Mouse (Mus musculus): ENCODE measurements at regions not wholly inside any gene's neighbourhood (a gene's known extent, or its start where the extent isn't known, plus 50 kb on each side); places are given as distances from the start of the nearest gene placed in this dataset.

DNA sequence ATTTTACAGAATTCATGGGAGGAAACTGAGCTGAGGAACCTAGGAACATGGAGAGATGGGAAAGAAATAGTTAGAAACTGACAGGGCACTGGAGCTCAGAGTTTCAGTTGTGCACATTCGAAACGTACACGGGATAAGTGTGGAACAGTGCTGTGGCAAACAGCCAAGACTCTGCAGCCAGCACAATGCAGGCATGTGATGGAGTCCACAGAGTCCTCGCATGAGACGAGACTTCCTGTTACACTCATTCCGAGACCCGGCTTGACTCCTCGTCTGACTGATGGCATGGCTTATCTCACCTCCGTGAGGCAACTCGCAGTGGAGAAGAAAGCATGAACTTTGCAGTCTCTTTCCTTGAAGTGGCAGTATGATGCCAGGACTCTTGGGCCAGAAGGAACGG is 617.0 kb upstream of the 3110018I06Rik start:
- Histone ChIP-seq H3K4me1 (replicated peaks; ENCODE audit: control insufficient read depth, insufficient read depth, low read length) (0 out of 2 replicates have a peak, but pooled peaks cover 2% of the 10 kb centered on the region), H3K4me2 (ENCODE audit: low read length) (no peak overlapping the region), H3K4me3 (replicated peaks; ENCODE audit: low read length) (no peak overlapping the region), H3K9ac (replicated peaks; ENCODE audit: low read depth, low read length) (no peak overlapping the region), H3K36me3 (ENCODE audit: control insufficient read depth, insufficient read depth) (no peaks in the 10 kb centered on the region), H3K9me3 (ENCODE audit: control insufficient read depth, low read length) (no peaks in the 10 kb centered on the region), H3K27me3 (replicated peaks; ENCODE audit: control insufficient read depth, insufficient read depth, low read length) (no peaks in the 10 kb centered on the region), H3K27ac (ENCODE audit: low read length) (no peak overlapping the region)
- 70% methylated on average over 11 of the region's 11 CpGs for WGBS
- ATAC-seq: no peak

DNA sequence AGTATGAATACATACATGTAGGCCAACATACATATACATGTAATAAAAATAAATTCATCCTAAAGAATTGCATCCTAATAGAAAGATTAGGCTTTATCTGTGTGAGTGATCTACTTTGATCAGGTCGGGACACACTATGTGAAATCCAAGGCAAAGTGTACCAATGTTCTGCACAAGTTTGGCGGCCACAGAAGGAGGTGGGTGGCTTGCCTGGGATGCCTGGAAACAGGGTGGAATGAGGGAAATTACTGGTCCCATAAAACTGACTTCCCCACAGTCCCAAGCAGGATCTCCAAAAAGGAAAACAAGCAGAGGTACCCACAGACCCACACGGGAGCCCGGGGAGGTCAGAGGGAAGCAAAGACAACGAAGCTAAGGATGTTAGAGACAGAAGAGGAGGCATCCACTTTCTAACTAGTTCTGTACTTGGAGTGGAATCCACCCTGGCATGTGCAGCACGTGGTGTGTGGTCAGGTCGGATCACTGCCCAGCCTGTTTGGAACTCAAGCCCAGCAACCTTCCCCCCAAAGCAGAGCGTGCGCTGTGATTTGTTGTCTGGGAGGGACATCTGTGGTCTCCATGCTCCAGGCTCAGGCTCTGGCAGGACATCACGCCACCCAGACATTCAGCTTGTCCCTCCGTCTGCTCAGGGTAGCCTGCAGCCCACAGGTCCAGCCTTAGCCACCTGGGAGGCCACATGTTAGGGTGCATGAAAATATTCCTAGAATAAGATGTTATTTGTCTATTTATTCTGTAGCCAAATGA is 615.3 kb upstream of the 3110018I06Rik start:
- WGBS: 94% methylated on average over 11 of the region's 11 CpGs
- Histone ChIP-seq H3K4me2 (ENCODE audit: low read length) (no peak overlapping the region), H3K4me1 (replicated peaks; ENCODE audit: control insufficient read depth, insufficient read depth, low read length) (0 out of 2 replicates have a peak, but pooled peaks cover 2% of the 10 kb centered on the region), H3K9ac (replicated peaks; ENCODE audit: low read depth, low read length) (no peak overlapping the region), H3K36me3 (ENCODE audit: control insufficient read depth, insufficient read depth) (no peaks in the 10 kb centered on the region), H3K27ac (ENCODE audit: low read length) (no peak overlapping the region), H3K9me3 (ENCODE audit: control insufficient read depth, low read length) (no peaks in the 10 kb centered on the region), H3K4me3 (replicated peaks; ENCODE audit: low read length) (no peak overlapping the region), H3K27me3 (replicated peaks; ENCODE audit: control insufficient read depth, insufficient read depth, low read length) (no peaks in the 10 kb centered on the region)
- no peak for ATAC-seq

- no peak overlapping the region for H3K4me2 ChIP-seq (ENCODE audit: low read length)
- H3K4me3 ChIP-seq (replicated peaks; ENCODE audit: low read length): no peak overlapping the region
- no peak overlapping the region for H3K9ac ChIP-seq (replicated peaks; ENCODE audit: low read depth, low read length)
- ATAC-seq: no peak
- H3K36me3 ChIP-seq (ENCODE audit: control insufficient read depth, insufficient read depth): no peaks in the 10 kb centered on the region
- H3K4me1 ChIP-seq (replicated peaks; ENCODE audit: control insufficient read depth, insufficient read depth, low read length): no peaks in the 10 kb centered on the region
- no peak overlapping the region for H3K27ac ChIP-seq (ENCODE audit: low read length)
- no peaks in the 10 kb centered on the region for H3K27me3 ChIP-seq (replicated peaks; ENCODE audit: control insufficient read depth, insufficient read depth, low read length)
- WGBS: 83% methylated on average over 6 of the region's 6 CpGs
- H3K9me3 ChIP-seq (ENCODE audit: control insufficient read depth, low read length): no peaks in the 10 kb centered on the region
These were observed 598.1 kb upstream of the 3110018I06Rik start for GRCm38 (mm10) chr12:106890319-106890718.

DNA sequence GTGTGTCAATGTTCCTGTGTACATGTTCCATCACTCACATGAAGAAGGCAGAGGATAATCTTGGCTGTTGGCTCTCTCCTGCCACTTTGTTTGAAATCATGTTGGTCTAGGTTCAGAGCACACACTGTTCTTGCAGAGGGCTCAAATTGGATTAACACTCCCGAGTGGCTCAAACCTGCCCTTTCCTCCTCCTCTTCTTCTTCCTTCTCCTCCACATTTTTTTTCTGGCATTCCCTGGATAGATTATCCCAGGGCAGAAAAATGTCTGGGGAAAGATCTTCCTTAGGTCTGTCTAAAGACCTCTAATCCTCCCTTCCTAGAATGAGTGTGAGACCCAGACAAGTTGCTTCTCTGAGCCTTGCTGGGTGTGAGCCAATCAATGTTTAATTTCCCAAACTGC is 594.4 kb upstream of the 3110018I06Rik start:
- H3K4me3 ChIP-seq (replicated peaks; ENCODE audit: low read length): no peak overlapping the region
- no peak overlapping the region for H3K4me2 ChIP-seq (ENCODE audit: low read length)
- 42% methylated on average over 1 of the region's 1 CpGs for WGBS
- no peak overlapping the region for H3K9ac ChIP-seq (replicated peaks; ENCODE audit: low read depth, low read length)
- H3K27ac ChIP-seq (ENCODE audit: low read length): no peak overlapping the region
- no peak for ATAC-seq
- no peaks in the 10 kb centered on the region for H3K4me1 ChIP-seq (replicated peaks; ENCODE audit: control insufficient read depth, insufficient read depth, low read length)
- no peaks in the 10 kb centered on the region for H3K9me3 ChIP-seq (ENCODE audit: control insufficient read depth, low read length)
- H3K27me3 ChIP-seq (replicated peaks; ENCODE audit: control insufficient read depth, insufficient read depth, low read length): no peaks in the 10 kb centered on the region
- H3K36me3 ChIP-seq (ENCODE audit: control insufficient read depth, insufficient read depth): no peaks in the 10 kb centered on the region

DNA sequence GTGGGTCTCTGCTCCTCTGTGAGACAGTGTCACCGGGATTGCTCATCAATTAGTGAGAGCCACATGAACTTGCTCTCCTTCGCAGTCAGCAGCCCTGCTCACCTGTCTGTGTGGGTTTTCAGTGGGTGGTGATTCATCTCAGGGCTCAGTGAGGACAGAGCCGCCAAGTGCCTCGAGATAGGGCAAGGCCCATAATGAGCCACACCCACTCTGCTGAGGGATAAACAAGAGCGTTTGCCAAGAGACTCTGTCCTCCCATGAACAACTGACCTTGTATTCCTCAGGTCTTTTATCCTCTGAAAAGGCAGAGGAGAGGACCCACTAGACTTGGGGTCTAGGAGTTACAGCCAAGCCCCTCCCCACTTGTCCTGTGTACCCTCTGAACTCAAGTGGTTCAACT is 584.2 kb upstream of the 3110018I06Rik start:
- no peaks in the 10 kb centered on the region for H3K36me3 ChIP-seq (ENCODE audit: control insufficient read depth, insufficient read depth)

DNA sequence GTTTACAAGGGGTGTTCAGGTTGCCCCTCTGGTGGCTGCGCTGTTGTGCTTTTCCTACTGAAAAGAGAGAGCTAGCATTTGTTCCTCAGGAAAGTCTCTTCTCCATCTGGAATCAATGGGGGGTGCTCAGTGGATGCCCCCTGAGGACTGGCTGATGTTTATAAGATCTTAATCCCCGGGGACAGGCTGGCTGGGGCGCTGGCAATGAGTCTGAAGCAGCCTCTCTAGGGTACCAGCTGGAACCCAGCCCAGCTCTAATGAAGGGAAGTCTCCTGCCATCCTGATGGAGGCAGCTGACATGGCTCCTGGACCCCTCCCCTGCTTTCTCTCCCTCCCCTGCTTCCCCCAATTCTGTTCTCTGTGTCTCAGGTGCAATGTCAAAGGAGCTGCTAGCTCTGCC is 575.6 kb upstream of the 3110018I06Rik start:
- H3K36me3 ChIP-seq (ENCODE audit: control insufficient read depth, insufficient read depth): no peaks in the 10 kb centered on the region
- H3K9ac ChIP-seq (replicated peaks; ENCODE audit: low read depth, low read length): no peak overlapping the region
- ATAC-seq: peak; percentile 78
- H3K27ac ChIP-seq (ENCODE audit: low read length): no peak overlapping the region
- no peaks in the 10 kb centered on the region for H3K27me3 ChIP-seq (replicated peaks; ENCODE audit: control insufficient read depth, insufficient read depth, low read length)
- H3K9me3 ChIP-seq (ENCODE audit: control insufficient read depth, low read length): no peaks in the 10 kb centered on the region
- 20% methylated on average over 3 of the region's 3 CpGs for WGBS
- H3K4me1 ChIP-seq (replicated peaks; ENCODE audit: control insufficient read depth, insufficient read depth, low read length): peaks cover 10% of the 10 kb centered on the region
- no peak overlapping the region for H3K4me2 ChIP-seq (ENCODE audit: low read length)
- no peak overlapping the region for H3K4me3 ChIP-seq (replicated peaks; ENCODE audit: low read length)

More for the DNA sequence above, 584.2 kb upstream of the 3110018I06Rik start:
- no peak for ATAC-seq
- Histone ChIP-seq H3K9me3 (ENCODE audit: control insufficient read depth, low read length) (no peaks in the 10 kb centered on the region), H3K4me3 (replicated peaks; ENCODE audit: low read length) (no peak overlapping the region), H3K4me2 (ENCODE audit: low read length) (no peak overlapping the region), H3K27ac (ENCODE audit: low read length) (no peak overlapping the region), H3K27me3 (replicated peaks; ENCODE audit: control insufficient read depth, insufficient read depth, low read length) (no peaks in the 10 kb centered on the region), H3K4me1 (replicated peaks; ENCODE audit: control insufficient read depth, insufficient read depth, low read length) (peaks cover 7% of the 10 kb centered on the region), H3K9ac (replicated peaks; ENCODE audit: low read depth, low read length) (no peak overlapping the region)
- 80% methylated on average over 5 of the region's 5 CpGs for WGBS

DNA sequence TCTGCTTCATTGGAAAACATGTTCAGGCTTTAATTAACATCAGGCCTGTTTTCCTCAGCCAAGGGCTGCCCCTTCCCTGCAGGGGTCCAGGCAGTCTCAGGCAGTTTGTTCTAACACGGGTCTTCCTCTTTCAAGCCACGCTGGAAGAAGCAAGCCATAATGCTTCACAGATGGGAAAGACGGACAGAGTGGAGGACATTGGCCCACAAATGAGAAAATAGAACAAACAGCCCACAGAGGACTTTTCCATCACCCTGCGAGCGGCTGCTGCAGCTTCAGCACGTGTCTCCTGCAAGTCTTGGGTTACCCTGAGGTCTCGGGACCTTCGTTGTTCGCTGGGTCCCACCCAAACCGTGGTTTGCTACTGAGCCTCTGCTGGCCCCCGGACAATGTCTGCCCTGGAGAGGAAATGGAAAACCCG is 565.9 kb upstream of the 3110018I06Rik start:
- Histone ChIP-seq H3K27me3 (replicated peaks; ENCODE audit: control insufficient read depth, insufficient read depth, low read length) (no peaks in the 10 kb centered on the region), H3K4me1 (replicated peaks; ENCODE audit: control insufficient read depth, insufficient read depth, low read length) (peaks cover 13% of the 10 kb centered on the region), H3K36me3 (ENCODE audit: control insufficient read depth, insufficient read depth) (no peaks in the 10 kb centered on the region), H3K9ac (replicated peaks; ENCODE audit: low read depth, low read length) (no peak overlapping the region), H3K4me3 (replicated peaks; ENCODE audit: low read length) (no peak overlapping the region), H3K9me3 (ENCODE audit: control insufficient read depth, low read length) (no peaks in the 10 kb centered on the region), H3K27ac (ENCODE audit: low read length) (0 out of 2 replicates have a peak overlapping the region, but pooled peaks have one; percentile 33), H3K4me2 (ENCODE audit: low read length) (no peak overlapping the region)
- 58% methylated on average over 12 of the region's 12 CpGs for WGBS
- ATAC-seq: no peak

GRCm38 (mm10) chr12:106928389-106928788 is 560.0 kb upstream of the 3110018I06Rik start:
- WGBS: 51% methylated on average over 5 of the region's 5 CpGs
- H3K4me1 ChIP-seq (replicated peaks; ENCODE audit: control insufficient read depth, insufficient read depth, low read length): peaks cover 6% of the 10 kb centered on the region
- no peaks in the 10 kb centered on the region for H3K36me3 ChIP-seq (ENCODE audit: control insufficient read depth, insufficient read depth)
- H3K27ac ChIP-seq (ENCODE audit: low read length): no peak overlapping the region
- H3K4me2 ChIP-seq (ENCODE audit: low read length): no peak overlapping the region
- no peak overlapping the region for H3K4me3 ChIP-seq (replicated peaks; ENCODE audit: low read length)
- no peak overlapping the region for H3K9ac ChIP-seq (replicated peaks; ENCODE audit: low read depth, low read length)
- H3K27me3 ChIP-seq (replicated peaks; ENCODE audit: control insufficient read depth, insufficient read depth, low read length): no peaks in the 10 kb centered on the region
- ATAC-seq: no peak
- no peaks in the 10 kb centered on the region for H3K9me3 ChIP-seq (ENCODE audit: control insufficient read depth, low read length)

DNA sequence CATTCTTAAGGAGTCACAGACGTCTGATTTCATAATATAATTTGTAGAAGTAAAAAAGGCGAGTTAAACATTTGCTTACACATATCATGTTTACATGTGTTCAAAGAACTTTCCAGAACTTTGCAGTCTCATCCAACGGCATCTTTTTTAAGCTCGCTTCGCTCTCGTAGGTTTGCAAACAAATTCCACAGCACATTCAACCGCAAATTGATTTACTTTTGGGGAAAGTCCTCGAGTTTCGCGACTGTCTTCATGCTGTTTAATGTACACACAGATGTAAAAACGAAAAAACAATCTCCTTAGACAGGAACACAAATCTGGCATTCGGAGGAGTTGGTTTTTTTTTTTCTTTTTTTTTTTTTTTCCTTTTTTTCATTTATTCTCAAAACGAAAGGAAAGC is 559.3 kb upstream of the 3110018I06Rik start:
- H3K4me2 ChIP-seq (ENCODE audit: low read length): no peak overlapping the region
- peaks cover 3% of the 10 kb centered on the region for H3K4me1 ChIP-seq (replicated peaks; ENCODE audit: control insufficient read depth, insufficient read depth, low read length)
- H3K9me3 ChIP-seq (ENCODE audit: control insufficient read depth, low read length): no peaks in the 10 kb centered on the region
- no peaks in the 10 kb centered on the region for H3K36me3 ChIP-seq (ENCODE audit: control insufficient read depth, insufficient read depth)
- no peaks in the 10 kb centered on the region for H3K27me3 ChIP-seq (replicated peaks; ENCODE audit: control insufficient read depth, insufficient read depth, low read length)
- no peak overlapping the region for H3K4me3 ChIP-seq (replicated peaks; ENCODE audit: low read length)
- WGBS: 68% methylated on average over 13 of the region's 13 CpGs
- ATAC-seq: no peak
- no peak overlapping the region for H3K27ac ChIP-seq (ENCODE audit: low read length)
- no peak overlapping the region for H3K9ac ChIP-seq (replicated peaks; ENCODE audit: low read depth, low read length)

Data from forebrain, embryonic 16.5 days (tissue).